Mouse (Mus musculus): Measurements from ENCODE around the gene Diras2. TPM values are rescaled to one million over a fixed set of nuclear protein-coding genes. Genes with fewer than 3 reads are reported as not detected.

Gene Diras2
- total and polyA plus RNA-seq, 3 experiments = 0.05 TPM; not detected in 2

- H3K27me3 ChIP-seq (ENCODE audit: insufficient read depth, low read length) = no peaks in the 10 kb centered on the region
- no peak for TF ChIP-seq TAL1 (conservative IDR thresholded peaks at IDR 0.05; ENCODE audit: low read depth, low read length)
- no peak for TF ChIP-seq POLR2AphosphoS5 (IDR thresholded peaks at IDR 0.05; ENCODE audit: insufficient replicate concordance, low read depth, low read length)
- no peak for TF ChIP-seq CTCF (IDR thresholded peaks at IDR 0.05; ENCODE audit: low read depth, low read length)
- TF ChIP-seq GATA2 (IDR thresholded peaks at IDR 0.05; ENCODE audit: borderline replicate concordance, low read depth, low read length) = no peak
- TF ChIP-seq GATA1 (IDR thresholded peaks at IDR 0.05; ENCODE audit: borderline replicate concordance, low read length) = no peak
Observed at GRCm38 (mm10) chr13:52501686-52502085, 29.4 kb downstream of the Diras2 start.

GRCm38 (mm10) chr13:52497029-52497550, 34.0 kb downstream of the Diras2 start:
- TF ChIP-seq TAL1 (conservative IDR thresholded peaks at IDR 0.05; ENCODE audit: low read depth, low read length) = no peak
- TF ChIP-seq CTCF (IDR thresholded peaks at IDR 0.05; ENCODE audit: low read depth, low read length) = no peak
- no peak for TF ChIP-seq POLR2AphosphoS5 (IDR thresholded peaks at IDR 0.05; ENCODE audit: insufficient replicate concordance, low read depth, low read length)
- ATAC-seq (ENCODE audit: extremely low read depth, insufficient number of reproducible peaks, low FRiP score, poor library complexity, severe bottlenecking) (no peak), DNase-seq (ENCODE audit: low spot score) (no peak)
- no peaks in the 10 kb centered on the region for H3K4me1 ChIP-seq (ENCODE audit: insufficient read depth, low read depth, low read length)
- H3K4me3 ChIP-seq (ENCODE audit: low read depth, low read length) = no peak overlapping the region
- no peaks in the 10 kb centered on the region for H3K27me3 ChIP-seq (ENCODE audit: insufficient read depth, low read length)
- no peaks in the 10 kb centered on the region for H3K36me3 ChIP-seq (replicated peaks)
- H3K9me3 ChIP-seq (replicated peaks) = peaks cover 50% of the 10 kb centered on the region

More at GRCm38 (mm10) chr13:52501686-52502085, 29.4 kb downstream of the Diras2 start:
- Histone ChIP-seq H3K4me3 (ENCODE audit: low read depth, low read length) (no peak overlapping the region), H3K9me3 (replicated peaks) (peaks cover 42% of the 10 kb centered on the region), H3K4me1 (ENCODE audit: insufficient read depth, low read depth, low read length) (no peaks in the 10 kb centered on the region), H3K36me3 (replicated peaks) (no peaks in the 10 kb centered on the region)
- ATAC-seq (ENCODE audit: extremely low read depth, insufficient number of reproducible peaks, low FRiP score, poor library complexity, severe bottlenecking) (no peak), DNase-seq (ENCODE audit: low spot score) (no peak)

- Histone ChIP-seq H3K36me3 (replicated peaks) (no peaks in the 10 kb centered on the region), H3K4me1 (ENCODE audit: insufficient read depth, low read depth, low read length) (no peaks in the 10 kb centered on the region), H3K4me3 (ENCODE audit: low read depth, low read length) (no peak overlapping the region), H3K27me3 (ENCODE audit: insufficient read depth, low read length) (no peaks in the 10 kb centered on the region), H3K9me3 (replicated peaks) (peaks cover 36% of the 10 kb centered on the region)
- ATAC-seq (ENCODE audit: extremely low read depth, insufficient number of reproducible peaks, low FRiP score, poor library complexity, severe bottlenecking) = no peak
- no peak for DNase-seq (ENCODE audit: low spot score)
- no peak for TF ChIP-seq CTCF (IDR thresholded peaks at IDR 0.05; ENCODE audit: low read depth, low read length)
- TF ChIP-seq POLR2AphosphoS5 (IDR thresholded peaks at IDR 0.05; ENCODE audit: insufficient replicate concordance, low read depth, low read length) = no peak
- no peak for TF ChIP-seq GATA1 (IDR thresholded peaks at IDR 0.05; ENCODE audit: borderline replicate concordance, low read length)
- TF ChIP-seq TAL1 (conservative IDR thresholded peaks at IDR 0.05; ENCODE audit: low read depth, low read length) = no peak
- TF ChIP-seq GATA2 (IDR thresholded peaks at IDR 0.05; ENCODE audit: borderline replicate concordance, low read depth, low read length) = no peak
Observed at GRCm38 (mm10) chr13:52488821-52489220, 42.3 kb downstream of the Diras2 start.

GRCm38 (mm10) chr13:52484064-52484463, 47.0 kb downstream of the Diras2 start:
- TF ChIP-seq POLR2AphosphoS5 (IDR thresholded peaks at IDR 0.05; ENCODE audit: insufficient replicate concordance, low read depth, low read length) (no peak), TAL1 (conservative IDR thresholded peaks at IDR 0.05; ENCODE audit: low read depth, low read length) (no peak), GATA1 (IDR thresholded peaks at IDR 0.05; ENCODE audit: borderline replicate concordance, low read length) (no peak), GATA2 (IDR thresholded peaks at IDR 0.05; ENCODE audit: borderline replicate concordance, low read depth, low read length) (no peak), CTCF (IDR thresholded peaks at IDR 0.05; ENCODE audit: low read depth, low read length) (no peak)
- Histone ChIP-seq H3K27me3 (ENCODE audit: insufficient read depth, low read length) (no peaks in the 10 kb centered on the region), H3K9me3 (replicated peaks) (peaks cover 41% of the 10 kb centered on the region), H3K36me3 (replicated peaks) (no peaks in the 10 kb centered on the region), H3K4me3 (ENCODE audit: low read depth, low read length) (no peak overlapping the region), H3K4me1 (ENCODE audit: insufficient read depth, low read depth, low read length) (no peaks in the 10 kb centered on the region)
- DNase-seq (ENCODE audit: low spot score) = no peak
- no peak for ATAC-seq (ENCODE audit: extremely low read depth, insufficient number of reproducible peaks, low FRiP score, poor library complexity, severe bottlenecking)

- ATAC-seq (ENCODE audit: extremely low read depth, insufficient number of reproducible peaks, low FRiP score, poor library complexity, severe bottlenecking) (no peak), DNase-seq (ENCODE audit: low spot score) (no peak)
- H3K4me3 ChIP-seq (ENCODE audit: low read depth, low read length) = no peak overlapping the region
- no peaks in the 10 kb centered on the region for H3K27me3 ChIP-seq (ENCODE audit: insufficient read depth, low read length)
- H3K4me1 ChIP-seq (ENCODE audit: insufficient read depth, low read depth, low read length) = no peaks in the 10 kb centered on the region
- TF ChIP-seq GATA2 (IDR thresholded peaks at IDR 0.05; ENCODE audit: borderline replicate concordance, low read depth, low read length) (no peak), POLR2AphosphoS5 (IDR thresholded peaks at IDR 0.05; ENCODE audit: insufficient replicate concordance, low read depth, low read length) (no peak), GATA1 (IDR thresholded peaks at IDR 0.05; ENCODE audit: borderline replicate concordance, low read length) (no peak), CTCF (IDR thresholded peaks at IDR 0.05; ENCODE audit: low read depth, low read length) (no peak), TAL1 (conservative IDR thresholded peaks at IDR 0.05; ENCODE audit: low read depth, low read length) (no peak)
- H3K9me3 ChIP-seq (replicated peaks) = peaks cover 47% of the 10 kb centered on the region
- no peaks in the 10 kb centered on the region for H3K36me3 ChIP-seq (replicated peaks)
Observed at GRCm38 (mm10) chr13:52481786-52482185, 49.3 kb downstream of the Diras2 start.

- H3K4me1 ChIP-seq (ENCODE audit: insufficient read depth, low read depth, low read length) = no peaks in the 10 kb centered on the region
- no peaks in the 10 kb centered on the region for H3K27me3 ChIP-seq (ENCODE audit: insufficient read depth, low read length)
- H3K9me3 ChIP-seq (replicated peaks) = peaks cover 57% of the 10 kb centered on the region
- H3K36me3 ChIP-seq (replicated peaks) = no peaks in the 10 kb centered on the region
- DNase-seq (ENCODE audit: low spot score) (no peak), ATAC-seq (ENCODE audit: extremely low read depth, insufficient number of reproducible peaks, low FRiP score, poor library complexity, severe bottlenecking) (no peak)
- H3K4me3 ChIP-seq (ENCODE audit: low read depth, low read length) = no peak overlapping the region
- TF ChIP-seq CTCF (IDR thresholded peaks at IDR 0.05; ENCODE audit: low read depth, low read length) (no peak), GATA2 (IDR thresholded peaks at IDR 0.05; ENCODE audit: borderline replicate concordance, low read depth, low read length) (no peak)
Observed at GRCm38 (mm10) chr13:52479146-52479545, 51.9 kb downstream of the Diras2 start.
